Mouse (Mus musculus): Measurements from ENCODE around the gene Map1b. TPM values are rescaled to one million over a fixed set of nuclear protein-coding genes. Genes with fewer than 3 reads are reported as not detected.

The Map1b gene
- polyA plus RNA-seq, 1 experiment, result 196 TPM

- 49% methylated on average over 7 of the region's 7 CpGs for WGBS
- Histone ChIP-seq H3K27ac (ENCODE audit: insufficient read depth, low read depth, low read length) (no peak overlapping the region), H3K4me3 (ENCODE audit: insufficient read depth, low read depth, low read length) (no peak overlapping the region), H3K4me1 (ENCODE audit: control insufficient read depth, insufficient read depth, low read length) (peaks cover 25% of the 10 kb centered on the region)
- TF ChIP-seq POLR2A (IDR thresholded peaks at IDR 0.05; ENCODE audit: insufficient read depth, low read depth, low read length) (no peak), CTCF (IDR thresholded peaks at IDR 0.05; ENCODE audit: insufficient read depth, low read depth, low read length) (no peak)
Observed at GRCm38 (mm10) chr13:99485331-99485733, 31.0 kb downstream of the Map1b start.

- no peak for TF ChIP-seq POLR2A (IDR thresholded peaks at IDR 0.05; ENCODE audit: insufficient read depth, low read depth, low read length)
- TF ChIP-seq CTCF (IDR thresholded peaks at IDR 0.05; ENCODE audit: insufficient read depth, low read depth, low read length), result no peak
- Histone ChIP-seq H3K27ac (ENCODE audit: insufficient read depth, low read depth, low read length) (no peak overlapping the region), H3K4me1 (ENCODE audit: control insufficient read depth, insufficient read depth, low read length) (peaks cover 25% of the 10 kb centered on the region), H3K4me3 (ENCODE audit: insufficient read depth, low read depth, low read length) (no peak overlapping the region)
- WGBS, result 66% methylated on average over 10 of the region's 10 CpGs
Observed at GRCm38 (mm10) chr13:99484905-99485304, 31.4 kb downstream of the Map1b start.

- TF ChIP-seq POLR2A (IDR thresholded peaks at IDR 0.05; ENCODE audit: insufficient read depth, low read depth, low read length) (no peak), CTCF (IDR thresholded peaks at IDR 0.05; ENCODE audit: insufficient read depth, low read depth, low read length) (no peak)
- Histone ChIP-seq H3K4me1 (ENCODE audit: control insufficient read depth, insufficient read depth, low read length) (peaks cover 23% of the 10 kb centered on the region), H3K4me3 (ENCODE audit: insufficient read depth, low read depth, low read length) (no peak overlapping the region), H3K27ac (ENCODE audit: insufficient read depth, low read depth, low read length) (no peak overlapping the region)
Observed at GRCm38 (mm10) chr13:99483433-99483832, 32.9 kb downstream of the Map1b start.

DNA sequence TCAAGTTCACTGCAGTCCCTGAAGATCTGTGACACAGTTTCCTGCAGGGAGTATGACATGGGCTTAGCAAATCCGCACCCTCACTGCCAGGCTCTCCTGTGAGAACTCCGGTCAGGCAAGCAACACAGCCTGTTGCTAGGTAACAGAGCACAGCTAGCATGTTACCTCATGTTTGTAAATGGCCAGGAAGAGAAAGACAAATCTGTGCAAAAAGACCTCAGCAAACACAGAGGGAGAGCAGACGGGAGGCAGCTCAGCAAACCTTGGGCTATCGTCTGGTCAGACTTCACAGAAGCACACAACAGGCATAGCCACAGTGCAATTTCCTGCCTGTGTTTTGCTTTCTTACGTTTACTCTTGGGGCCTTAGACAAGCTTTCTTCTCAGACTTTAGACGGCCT lies 40.9 kb downstream of the Map1b start:
- WGBS, result 26% methylated on average over 6 of the region's 6 CpGs
- TF ChIP-seq POLR2A (IDR thresholded peaks at IDR 0.05; ENCODE audit: insufficient read depth, low read depth, low read length) (no peak), CTCF (IDR thresholded peaks at IDR 0.05; ENCODE audit: insufficient read depth, low read depth, low read length) (no peak)
- H3K4me3 ChIP-seq (ENCODE audit: insufficient read depth, low read depth, low read length), result no peak overlapping the region

DNA sequence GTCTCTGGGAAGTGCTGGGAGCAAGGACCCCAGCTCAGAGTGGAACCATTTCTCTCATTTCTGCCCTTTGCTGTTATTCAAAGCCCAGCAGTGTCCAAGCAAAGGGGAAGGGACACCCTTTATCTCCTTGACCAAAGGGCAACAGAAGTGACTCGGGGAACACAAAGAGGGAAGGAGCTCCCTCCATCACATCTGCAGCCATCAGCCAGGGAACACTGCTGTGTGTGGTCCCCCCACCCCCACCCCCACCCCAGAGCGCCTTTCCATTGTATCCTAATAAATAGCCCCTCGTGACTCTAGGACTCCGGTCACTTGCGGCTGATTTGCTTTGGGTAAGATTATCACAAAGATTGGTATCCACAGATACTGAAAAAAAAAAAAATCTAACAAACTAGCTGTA lies 41.3 kb downstream of the Map1b start:
- H3K27ac ChIP-seq (ENCODE audit: insufficient read depth, low read depth, low read length), result no peak overlapping the region

More for the DNA sequence above, 40.9 kb downstream of the Map1b start:
- Histone ChIP-seq H3K27ac (ENCODE audit: insufficient read depth, low read depth, low read length) (no peak overlapping the region), H3K4me1 (ENCODE audit: control insufficient read depth, insufficient read depth, low read length) (peaks cover 13% of the 10 kb centered on the region)

GRCm38 (mm10) chr13:99474108-99474507 lies 42.2 kb downstream of the Map1b start:
- Histone ChIP-seq H3K4me1 (ENCODE audit: control insufficient read depth, insufficient read depth, low read length) (peaks cover 13% of the 10 kb centered on the region), H3K27ac (ENCODE audit: insufficient read depth, low read depth, low read length) (no peak overlapping the region), H3K4me3 (ENCODE audit: insufficient read depth, low read depth, low read length) (no peak overlapping the region)
- no peak for TF ChIP-seq CTCF (IDR thresholded peaks at IDR 0.05; ENCODE audit: insufficient read depth, low read depth, low read length)
- 52% methylated on average over 7 of the region's 7 CpGs for WGBS

More for the DNA sequence above, 41.3 kb downstream of the Map1b start:
- Histone ChIP-seq H3K4me3 (ENCODE audit: insufficient read depth, low read depth, low read length) (no peak overlapping the region), H3K4me1 (ENCODE audit: control insufficient read depth, insufficient read depth, low read length) (peaks cover 13% of the 10 kb centered on the region)
- 23% methylated on average over 5 of the region's 5 CpGs for WGBS
- TF ChIP-seq POLR2A (IDR thresholded peaks at IDR 0.05; ENCODE audit: insufficient read depth, low read depth, low read length) (no peak), CTCF (IDR thresholded peaks at IDR 0.05; ENCODE audit: insufficient read depth, low read depth, low read length) (no peak)

GRCm38 (mm10) chr13:99472028-99472427 lies 44.3 kb downstream of the Map1b start:
- no peak for TF ChIP-seq POLR2A (IDR thresholded peaks at IDR 0.05; ENCODE audit: insufficient read depth, low read depth, low read length)
- no peak for TF ChIP-seq CTCF (IDR thresholded peaks at IDR 0.05; ENCODE audit: insufficient read depth, low read depth, low read length)
- H3K4me1 ChIP-seq (ENCODE audit: control insufficient read depth, insufficient read depth, low read length), result peaks cover 13% of the 10 kb centered on the region
- 89% methylated on average over 9 of the region's 9 CpGs for WGBS

GRCm38 (mm10) chr13:99470084-99470483 lies 46.3 kb downstream of the Map1b start:
- Histone ChIP-seq H3K27ac (ENCODE audit: insufficient read depth, low read depth, low read length) (no peak overlapping the region), H3K4me3 (ENCODE audit: insufficient read depth, low read depth, low read length) (no peak overlapping the region), H3K4me1 (ENCODE audit: control insufficient read depth, insufficient read depth, low read length) (peaks cover 12% of the 10 kb centered on the region)
- 63% methylated on average over 7 of the region's 7 CpGs for WGBS
- TF ChIP-seq CTCF (IDR thresholded peaks at IDR 0.05; ENCODE audit: insufficient read depth, low read depth, low read length) (no peak), POLR2A (IDR thresholded peaks at IDR 0.05; ENCODE audit: insufficient read depth, low read depth, low read length) (no peak)

More at GRCm38 (mm10) chr13:99472028-99472427, 44.3 kb downstream of the Map1b start:
- Histone ChIP-seq H3K27ac (ENCODE audit: insufficient read depth, low read depth, low read length) (no peak overlapping the region), H3K4me3 (ENCODE audit: insufficient read depth, low read depth, low read length) (no peak overlapping the region)

DNA sequence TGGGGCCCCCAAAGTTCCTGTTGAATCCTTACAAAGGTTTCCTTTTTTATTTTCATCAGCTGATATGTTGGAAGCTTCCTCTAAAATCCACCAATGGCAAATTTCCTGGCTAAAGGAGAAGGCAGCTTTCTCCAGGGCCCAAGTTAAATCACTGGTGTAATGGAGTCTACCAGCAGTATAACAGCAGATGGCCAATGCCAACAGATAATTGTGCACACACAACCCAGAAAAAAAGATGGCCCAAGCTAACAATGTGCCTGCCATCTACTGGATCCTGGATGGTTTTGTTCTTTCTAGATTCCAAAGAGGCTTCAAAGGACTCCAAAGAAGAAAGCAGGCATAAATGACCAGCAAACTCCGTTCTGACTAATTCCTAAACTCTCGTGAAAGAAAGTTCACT lies 48.1 kb downstream of the Map1b start:
- no peak overlapping the region for H3K27ac ChIP-seq (ENCODE audit: insufficient read depth, low read depth, low read length)
- 83% methylated on average over 2 of the region's 2 CpGs for whole genome bisulfite sequencing
- TF ChIP-seq CTCF (IDR thresholded peaks at IDR 0.05; ENCODE audit: insufficient read depth, low read depth, low read length), result no peak
- no peak for TF ChIP-seq POLR2A (IDR thresholded peaks at IDR 0.05; ENCODE audit: insufficient read depth, low read depth, low read length)
- H3K4me3 ChIP-seq (ENCODE audit: insufficient read depth, low read depth, low read length), result no peak overlapping the region
- H3K4me1 ChIP-seq (ENCODE audit: control insufficient read depth, insufficient read depth, low read length), result peaks cover 9% of the 10 kb centered on the region

GRCm38 (mm10) chr13:99466811-99467315 lies 49.5 kb downstream of the Map1b start:
- peaks cover 9% of the 10 kb centered on the region for H3K4me1 ChIP-seq (ENCODE audit: control insufficient read depth, insufficient read depth, low read length)
- TF ChIP-seq POLR2A (IDR thresholded peaks at IDR 0.05; ENCODE audit: insufficient read depth, low read depth, low read length), result no peak
- no peak for TF ChIP-seq CTCF (IDR thresholded peaks at IDR 0.05; ENCODE audit: insufficient read depth, low read depth, low read length)
- peak overlapping the region; percentile 23 for H3K27ac ChIP-seq (ENCODE audit: insufficient read depth, low read depth, low read length)
- WGBS, result 53% methylated on average over 6 of the region's 6 CpGs
- H3K4me3 ChIP-seq (ENCODE audit: insufficient read depth, low read depth, low read length), result no peak overlapping the region

Data from olfactory bulb, adult 2 months (tissue).